Mouse (Mus musculus) C2C12 (cell line): ENCODE data around the gene Gm6904.

Experiments used
- CEBPB ChIP-seq: IDR thresholded peaks from one replicate; pipeline ENCODE4 v1.6.1; 2011; ENCODE audit warnings: low read depth, mild to moderate bottlenecking, control low read depth, moderate library complexity
- CTCF ChIP-seq: IDR thresholded peaks from one replicate; pipeline ENCODE4 v1.5.1; 2011; ENCODE audit not compliant: control insufficient read depth, insufficient read depth, insufficient read length
- FOSL1 ChIP-seq: IDR thresholded peaks from one replicate; pipeline ENCODE4 v1.8.0; 2011; ENCODE audit warnings: mild to moderate bottlenecking, low read length; ENCODE audit not compliant: poor library complexity, insufficient read depth, severe bottlenecking
- MAX ChIP-seq: IDR thresholded peaks from one replicate; pipeline ENCODE4 v1.6.1; 2011; ENCODE audit warnings: mild to moderate bottlenecking, control low read depth
- USF1 ChIP-seq: IDR thresholded peaks from one replicate; pipeline ENCODE4 v1.6.1; 2011; ENCODE audit warnings: low read depth, mild to moderate bottlenecking, control low read depth, moderate library complexity

DNA sequence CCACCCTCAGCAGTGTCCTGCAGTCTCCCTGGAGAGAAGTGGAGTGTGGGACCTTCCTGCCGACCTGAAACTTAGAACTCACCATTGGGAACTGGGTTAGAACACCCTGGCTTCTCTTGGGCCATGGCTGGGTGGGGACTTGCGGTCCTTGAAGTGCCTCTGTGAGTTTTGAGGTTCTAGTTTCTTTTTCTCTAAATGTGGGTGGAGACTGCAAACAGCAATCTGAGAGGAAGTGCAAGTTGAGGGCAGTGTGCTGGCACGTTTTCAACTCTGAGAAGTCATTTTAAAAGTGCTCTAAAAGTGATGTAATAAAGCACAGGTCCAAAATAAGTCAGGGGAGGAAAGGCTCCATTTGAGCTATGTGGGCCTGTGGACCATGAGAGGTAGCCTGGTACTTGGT, at the start of gene Gm6904:
- TF ChIP-seq CEBPB: no peak
- no peak for TF ChIP-seq CTCF
- TF ChIP-seq MAX: no peak
- TF ChIP-seq FOSL1: no peak
- TF ChIP-seq USF1: no peak
